Mouse (Mus musculus) spleen, postnatal 14 days (tissue): ENCODE results near the gene Bckdhb.
"Not testable (repeated sequence)": the region's sequence is repeated elsewhere in the genome, so short reads cannot be mapped to it uniquely, and the experiment has no call there.

Source experiments
- DNase-seq, 2 experiments: peaks; one replicate each; pipeline ENCODE4 v3.0.0; 2021 to 2022; ENCODE audit warnings: low spot score in 2 of 2

The Bckdhb gene

GRCm38 (mm10) chr9:84045632-84046031, 120.7 kb downstream of the Bckdhb start:
- DNase-seq, result no peak

- DNase-seq, result no peak
These were observed 121.4 kb downstream of the Bckdhb start for GRCm38 (mm10) chr9:84046334-84046733.

DNA sequence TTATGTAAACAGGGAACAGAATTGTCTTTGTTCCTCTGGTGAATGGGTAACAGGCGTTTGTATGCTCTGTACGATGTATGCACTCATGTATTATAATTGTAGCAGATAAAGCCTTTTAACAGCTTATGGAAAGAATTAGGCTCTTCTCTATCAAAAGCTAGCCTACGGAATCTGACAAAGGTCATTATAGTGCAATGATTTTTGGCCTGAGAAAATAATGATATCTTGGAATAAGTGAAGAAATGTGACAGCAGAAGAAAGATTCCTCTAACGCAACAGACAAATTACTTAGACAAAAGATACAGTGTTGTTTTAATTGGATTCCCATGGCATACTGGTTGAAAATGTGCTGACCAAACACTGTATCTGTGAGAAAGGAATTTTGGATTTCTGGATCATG, 122.0 kb downstream of the Bckdhb start:
- DNase-seq, result no peak

DNA sequence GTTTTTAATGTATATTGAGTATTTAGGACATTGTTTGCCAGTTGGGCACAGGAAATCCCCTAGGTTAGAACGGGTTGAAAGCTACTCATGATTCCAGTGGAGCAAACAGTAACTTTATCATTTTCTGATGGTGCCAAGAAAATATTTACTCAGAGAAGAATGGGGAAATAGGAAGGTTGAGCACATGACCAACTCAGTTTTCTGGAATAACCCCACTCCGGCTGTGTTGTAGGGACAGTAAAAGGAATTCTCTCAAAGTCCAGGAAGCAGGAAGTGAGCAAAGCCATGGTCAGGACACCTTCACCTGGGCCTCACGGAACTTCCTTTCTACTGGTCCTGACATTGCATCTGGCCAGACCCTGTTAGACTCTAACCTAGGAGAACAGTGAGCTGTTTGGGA, 122.5 kb downstream of the Bckdhb start:
- no peak for DNase-seq

- DNase-seq, result no peak
These were observed 124.2 kb downstream of the Bckdhb start for GRCm38 (mm10) chr9:84049142-84049541.

DNA sequence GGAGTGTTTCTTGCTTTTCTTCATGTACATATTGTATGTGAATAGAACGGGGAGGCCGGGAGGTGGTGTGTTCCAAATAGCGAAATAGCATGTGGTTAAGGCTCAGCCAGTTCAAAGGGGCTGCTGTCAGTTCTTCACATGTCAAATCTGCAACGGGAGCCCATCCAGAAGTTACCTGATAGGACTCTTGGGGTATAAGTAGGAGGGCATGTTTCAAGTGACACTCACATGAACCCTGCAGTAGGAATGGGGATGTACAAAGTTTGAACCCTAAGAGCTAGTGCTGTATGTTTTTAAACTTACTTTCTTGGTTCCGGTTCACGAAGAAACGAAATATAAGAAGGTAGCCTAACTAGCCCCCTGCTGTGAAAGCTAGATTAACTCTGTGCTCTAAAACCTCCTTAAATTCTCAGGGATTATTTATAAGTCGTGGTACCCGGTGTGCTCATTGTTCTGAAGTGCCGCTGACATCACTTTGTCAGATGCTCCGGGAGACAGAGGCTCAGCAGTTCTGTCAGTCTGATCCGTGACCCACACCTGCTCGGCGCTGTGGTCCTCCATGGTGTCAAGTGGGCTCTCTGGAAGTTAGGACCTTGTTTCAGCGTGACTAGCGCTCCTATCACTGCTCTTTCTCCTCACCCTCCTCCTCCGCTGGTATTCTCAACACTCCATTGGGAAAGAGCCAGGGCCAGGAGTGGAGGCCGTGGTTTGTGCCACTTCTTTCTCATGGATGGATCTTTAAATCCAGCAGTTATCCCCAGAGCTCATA, 126.1 kb downstream of the Bckdhb start:
- DNase-seq, result no peak

DNA sequence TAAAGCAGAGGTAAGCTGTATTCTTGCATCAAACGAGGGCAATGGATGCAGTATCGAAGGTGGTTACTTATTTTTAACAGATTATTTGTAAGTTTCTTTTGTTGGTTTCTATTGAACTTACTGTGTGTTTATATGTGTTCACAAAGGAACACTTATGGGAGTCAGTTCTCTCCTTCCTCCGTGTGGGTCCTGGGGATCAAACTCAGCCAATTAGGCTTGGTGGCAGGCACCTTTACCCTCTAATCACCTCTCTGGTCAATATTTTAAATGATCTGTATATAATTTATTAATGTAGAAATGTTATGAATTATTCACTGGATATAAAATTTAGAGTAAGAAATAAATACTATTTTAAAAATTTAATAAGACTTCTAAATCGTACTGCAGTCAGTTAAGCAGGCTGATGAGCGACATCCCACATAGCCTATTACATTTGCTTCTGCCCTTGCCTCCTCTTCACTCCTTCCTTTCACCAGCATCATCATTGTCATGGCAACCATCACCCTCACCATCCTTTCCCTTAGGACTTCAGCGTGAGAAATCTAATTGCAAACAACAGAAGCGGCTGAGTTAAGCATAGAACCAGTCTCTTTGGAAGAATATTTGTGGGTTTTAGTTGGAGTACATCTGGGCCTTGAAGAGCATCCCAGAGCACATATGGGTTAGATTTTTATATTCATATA, 130.3 kb downstream of the Bckdhb start:
- DNase-seq, result no peak

DNA sequence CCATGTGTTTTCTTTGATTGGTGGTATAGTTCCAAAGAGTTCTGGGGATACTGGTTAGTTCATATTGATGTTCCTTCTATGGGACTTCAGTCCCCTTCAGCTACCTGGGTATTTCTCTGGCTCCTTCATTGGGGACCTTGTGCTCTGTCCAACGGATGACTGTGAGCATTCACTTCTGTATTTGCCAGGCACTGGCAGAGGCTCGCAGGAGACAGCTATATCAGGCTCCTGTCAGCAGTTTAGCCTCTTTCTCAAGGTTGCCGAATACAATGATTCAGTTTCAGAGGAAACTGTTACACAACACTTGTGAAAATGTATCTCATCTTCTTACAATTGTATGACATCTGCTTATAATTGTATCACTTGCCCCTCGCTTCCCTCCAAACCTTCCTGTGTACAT, 135.8 kb downstream of the Bckdhb start:
- DNase-seq, result not testable (repeated sequence)

DNA sequence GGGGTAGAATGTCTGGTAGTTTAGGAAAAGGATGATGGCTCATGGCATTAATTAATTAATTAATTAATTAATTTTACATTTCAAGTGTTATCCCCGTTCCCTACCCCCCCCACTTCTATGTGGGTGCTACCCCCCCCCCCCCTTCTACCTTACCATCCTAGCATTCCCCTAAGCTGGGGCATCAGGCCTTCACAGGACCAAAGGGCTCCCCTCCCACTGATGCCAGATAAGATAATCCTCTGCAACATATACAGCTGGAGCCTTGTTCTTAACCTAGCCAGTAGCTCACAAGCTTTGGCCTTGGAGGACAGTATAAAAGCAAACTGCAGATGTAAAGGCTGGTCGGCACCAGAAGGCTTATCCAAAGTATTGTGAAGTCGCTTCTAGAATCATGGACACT, 138.7 kb downstream of the Bckdhb start:
- DNase-seq, result no peak

GRCm38 (mm10) chr9:84064113-84064512, 139.2 kb downstream of the Bckdhb start:
- DNase-seq, result no peak

DNA sequence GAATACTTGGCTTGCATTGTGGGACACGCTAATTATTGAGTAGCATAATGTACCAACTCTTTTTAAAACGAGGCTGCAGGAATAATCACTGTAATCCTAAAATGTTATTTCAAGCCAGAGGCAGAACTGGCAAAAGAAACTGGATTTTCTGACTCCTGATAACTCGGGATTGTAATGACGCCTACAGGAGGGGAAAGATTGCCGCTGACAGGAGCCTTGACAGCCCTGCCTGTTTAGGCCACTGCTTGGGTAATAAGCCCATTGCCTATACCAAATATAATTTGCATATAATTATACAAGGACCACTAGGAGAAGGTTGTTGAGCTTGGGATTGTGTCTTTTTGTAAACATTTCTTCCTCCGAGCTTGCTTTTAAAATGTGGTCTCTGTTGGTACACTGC, 145.3 kb downstream of the Bckdhb start:
- no peak for DNase-seq

DNA sequence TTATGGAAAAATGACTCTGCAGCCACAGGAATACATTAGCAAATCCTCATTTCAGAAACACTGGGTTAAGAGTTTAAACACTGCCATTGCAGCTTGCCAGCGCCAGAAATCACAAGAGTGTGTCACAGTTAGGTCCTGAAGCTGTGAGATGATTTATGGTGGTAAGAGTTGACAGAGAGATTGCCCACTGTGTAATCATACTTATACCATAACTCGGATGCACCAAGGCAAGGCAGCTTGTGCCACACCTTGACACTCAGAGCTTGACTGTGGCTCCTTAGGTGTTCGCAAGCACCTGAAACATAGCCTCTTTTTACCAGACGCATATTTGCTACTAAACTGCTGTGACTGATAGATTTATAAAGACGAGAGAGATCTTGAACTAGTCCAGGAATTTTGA, 145.8 kb downstream of the Bckdhb start:
- no peak for DNase-seq

DNA sequence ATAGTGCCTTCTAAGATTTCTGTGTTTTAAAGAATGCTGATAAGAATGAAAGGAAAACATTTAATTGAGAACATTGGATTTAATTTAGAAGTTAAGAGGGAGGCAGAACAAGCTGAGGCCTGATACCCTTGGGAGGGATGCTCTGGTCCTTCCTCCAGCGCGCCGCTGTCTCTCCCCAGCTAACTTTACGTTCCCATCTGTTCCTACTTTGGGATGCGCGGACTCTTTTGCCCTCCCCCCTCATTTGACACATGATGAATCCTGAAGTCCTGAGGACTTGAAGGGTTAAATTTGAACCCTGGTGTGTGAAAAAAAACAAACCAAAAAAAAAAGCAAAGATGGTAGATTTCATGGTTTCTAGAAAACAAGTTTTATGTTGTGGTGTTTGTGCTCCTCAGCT, 147.6 kb downstream of the Bckdhb start:
- DNase-seq, result no peak

DNA sequence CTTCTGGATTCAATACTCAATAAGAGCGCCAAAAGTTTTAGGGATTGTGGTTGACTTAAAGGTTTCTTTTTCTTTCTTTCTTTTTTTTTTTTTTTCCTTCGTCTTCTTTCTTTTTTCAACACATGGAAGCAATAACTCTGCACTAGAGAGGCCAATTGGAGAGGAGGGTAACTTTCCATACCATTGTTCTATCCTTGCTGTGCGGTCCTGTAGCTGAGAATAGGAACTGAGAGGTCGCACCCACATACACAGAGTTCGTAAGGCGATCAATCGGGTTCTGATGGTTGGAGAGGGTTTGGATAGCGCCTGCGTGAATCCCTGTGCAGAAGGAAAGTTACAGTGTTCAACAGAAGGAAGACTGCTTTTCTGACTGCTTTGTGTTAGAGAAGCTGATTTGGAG, 148.3 kb downstream of the Bckdhb start:
- no peak for DNase-seq

GRCm38 (mm10) chr9:84083551-84083950, 158.6 kb downstream of the Bckdhb start:
- no peak for DNase-seq

- no peak for DNase-seq
These were observed 159.7 kb downstream of the Bckdhb start for GRCm38 (mm10) chr9:84084686-84085085.

DNA sequence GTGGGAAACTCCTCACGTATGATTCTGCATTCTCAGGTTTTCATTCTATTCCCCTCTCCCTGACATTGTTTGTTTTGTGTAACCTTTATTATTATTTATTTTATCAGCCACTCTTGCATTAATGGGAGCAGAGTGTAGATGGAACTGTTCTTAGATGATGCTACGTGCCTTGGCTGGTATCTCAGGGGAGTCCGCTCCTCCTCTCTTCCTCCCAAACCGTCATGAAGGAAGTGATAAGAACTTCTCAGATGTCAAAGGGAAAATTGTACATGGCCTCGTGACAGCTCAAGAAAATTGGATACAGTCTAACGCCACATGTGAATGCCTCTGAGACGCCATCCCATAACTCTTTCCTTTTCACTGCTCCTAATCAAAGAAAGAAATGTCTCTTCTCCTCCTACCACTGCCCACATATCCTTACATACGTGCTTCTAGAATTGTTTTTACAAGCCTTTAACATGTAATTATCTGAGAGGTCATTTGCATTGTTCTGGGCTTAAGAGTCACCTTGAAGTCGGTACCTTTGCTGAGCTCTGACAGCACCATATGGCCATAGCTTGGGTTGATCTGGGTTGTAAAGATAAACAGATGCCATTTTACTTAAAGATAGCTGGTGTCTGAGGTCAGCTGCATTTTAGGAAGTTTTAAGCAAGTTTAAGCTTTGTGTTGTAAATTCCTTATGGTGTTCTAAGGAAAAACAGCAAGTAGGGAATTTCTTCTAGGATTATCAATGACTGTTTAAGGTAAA, 165.5 kb downstream of the Bckdhb start:
- DNase-seq, result no peak

GRCm38 (mm10) chr9:84092994-84093393, 168.0 kb downstream of the Bckdhb start:
- no peak for DNase-seq

DNA sequence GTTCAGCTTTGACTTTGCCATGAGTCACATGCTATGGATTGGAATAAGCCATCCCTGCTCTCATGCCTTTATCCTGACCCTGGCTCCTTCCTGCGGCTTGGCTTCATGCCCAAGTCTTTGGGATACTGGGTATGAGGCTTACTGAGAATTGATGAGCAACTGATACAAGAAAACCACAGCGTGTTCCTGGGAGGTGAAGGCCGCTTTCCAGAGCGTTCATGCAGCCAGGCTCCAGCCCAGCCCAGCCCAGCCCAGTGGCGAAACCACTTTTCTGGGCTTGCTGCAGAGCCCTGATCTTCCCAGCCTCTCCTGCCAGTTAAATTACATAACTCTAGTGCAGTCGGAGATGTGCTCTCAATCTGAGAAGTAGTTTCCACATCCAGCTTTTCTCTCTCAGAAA, 169.2 kb downstream of the Bckdhb start:
- no peak for DNase-seq

GRCm38 (mm10) chr9:84096484-84097015, 171.6 kb downstream of the Bckdhb start:
- no peak for DNase-seq

GRCm38 (mm10) chr9:84103344-84103743, 178.4 kb downstream of the Bckdhb start:
- no peak for DNase-seq

GRCm38 (mm10) chr9:84106438-84106837, 181.5 kb downstream of the Bckdhb start:
- DNase-seq, result no peak
